Mouse (Mus musculus): ENCODE data around the gene Ttll7.

The Ttll7 gene

GRCm38 (mm10) chr3:146914798-146915197 is 62.6 kb downstream of the Ttll7 start:
- peak; percentile 82 for DNase-seq

GRCm38 (mm10) chr3:146917891-146918290 is 65.7 kb downstream of the Ttll7 start:
- no peak for DNase-seq

- peak; percentile 10 for DNase-seq
Observed at GRCm38 (mm10) chr3:146918323-146918722, 66.2 kb downstream of the Ttll7 start.

- DNase-seq: no peak
Observed at GRCm38 (mm10) chr3:146927311-146928015, 75.3 kb downstream of the Ttll7 start.

GRCm38 (mm10) chr3:146928141-146928540 is 76.0 kb downstream of the Ttll7 start:
- no peak for DNase-seq

GRCm38 (mm10) chr3:146929011-146929410 is 76.8 kb downstream of the Ttll7 start:
- DNase-seq: no peak

GRCm38 (mm10) chr3:146931190-146931589 is 79.0 kb downstream of the Ttll7 start:
- DNase-seq: no peak

GRCm38 (mm10) chr3:146932506-146932905 is 80.3 kb downstream of the Ttll7 start:
- DNase-seq: no peak

GRCm38 (mm10) chr3:146936888-146937287 is 84.7 kb downstream of the Ttll7 start:
- DNase-seq: no peak

GRCm38 (mm10) chr3:146939391-146940250 is 87.5 kb downstream of the Ttll7 start:
- no peak for DNase-seq

- DNase-seq: no peak
Observed at GRCm38 (mm10) chr3:146943101-146943500, 90.9 kb downstream of the Ttll7 start.

GRCm38 (mm10) chr3:146945342-146945741 is 93.2 kb downstream of the Ttll7 start:
- no peak for DNase-seq

- DNase-seq: peak; percentile 80
Observed at GRCm38 (mm10) chr3:146945887-146946286, 93.7 kb downstream of the Ttll7 start.

GRCm38 (mm10) chr3:146946641-146947040 is 94.5 kb downstream of the Ttll7 start:
- no peak for DNase-seq

GRCm38 (mm10) chr3:146956792-146957191 is 104.6 kb downstream of the Ttll7 start:
- no peak for DNase-seq

GRCm38 (mm10) chr3:146962838-146963237 is 110.7 kb downstream of the Ttll7 start:
- no peak for DNase-seq

GRCm38 (mm10) chr3:146964384-146964783 is 112.2 kb downstream of the Ttll7 start:
- no peak for DNase-seq

GRCm38 (mm10) chr3:146967242-146967641 is 115.1 kb downstream of the Ttll7 start:
- DNase-seq: no peak

GRCm38 (mm10) chr3:146967834-146968233 is 115.7 kb downstream of the Ttll7 start:
- no peak for DNase-seq

- no peak for DNase-seq
Observed at GRCm38 (mm10) chr3:146978272-146978671, 126.1 kb downstream of the Ttll7 start.

GRCm38 (mm10) chr3:146993834-146994669 is 141.9 kb downstream of the Ttll7 start:
- peak; percentile 5 for DNase-seq

GRCm38 (mm10) chr3:146994670-146995415 is 142.7 kb downstream of the Ttll7 start:
- DNase-seq: no peak
